Mouse (Mus musculus): ENCODE data around the gene Olfr148. TPM values are rescaled to one million over a fixed set of nuclear protein-coding genes. Genes with fewer than 3 reads are reported as not detected.

The Olfr148 gene
- polyA plus RNA-seq, 1 experiment from 2014 or later: not detected

GRCm38 (mm10) chr9:39629069-39629468 is 18.6 kb downstream of the Olfr148 start:
- H3K4me3 ChIP-seq: no peak overlapping the region
- no peaks in the 10 kb centered on the region for H3K36me3 ChIP-seq
- no peak overlapping the region for H3K4me2 ChIP-seq
- WGBS: 79% methylated on average over 2 of the region's 2 CpGs
- no peaks in the 10 kb centered on the region for H3K9me3 ChIP-seq (replicated peaks)
- no peaks in the 10 kb centered on the region for H3K27me3 ChIP-seq
- H3K4me1 ChIP-seq (replicated peaks): no peaks in the 10 kb centered on the region
- no peak for ATAC-seq (replicated peaks; ENCODE audit: insufficient number of reproducible peaks, insufficient read depth, low FRiP score, low read depth)
- no peak overlapping the region for H3K27ac ChIP-seq
- no peak overlapping the region for H3K9ac ChIP-seq

DNA sequence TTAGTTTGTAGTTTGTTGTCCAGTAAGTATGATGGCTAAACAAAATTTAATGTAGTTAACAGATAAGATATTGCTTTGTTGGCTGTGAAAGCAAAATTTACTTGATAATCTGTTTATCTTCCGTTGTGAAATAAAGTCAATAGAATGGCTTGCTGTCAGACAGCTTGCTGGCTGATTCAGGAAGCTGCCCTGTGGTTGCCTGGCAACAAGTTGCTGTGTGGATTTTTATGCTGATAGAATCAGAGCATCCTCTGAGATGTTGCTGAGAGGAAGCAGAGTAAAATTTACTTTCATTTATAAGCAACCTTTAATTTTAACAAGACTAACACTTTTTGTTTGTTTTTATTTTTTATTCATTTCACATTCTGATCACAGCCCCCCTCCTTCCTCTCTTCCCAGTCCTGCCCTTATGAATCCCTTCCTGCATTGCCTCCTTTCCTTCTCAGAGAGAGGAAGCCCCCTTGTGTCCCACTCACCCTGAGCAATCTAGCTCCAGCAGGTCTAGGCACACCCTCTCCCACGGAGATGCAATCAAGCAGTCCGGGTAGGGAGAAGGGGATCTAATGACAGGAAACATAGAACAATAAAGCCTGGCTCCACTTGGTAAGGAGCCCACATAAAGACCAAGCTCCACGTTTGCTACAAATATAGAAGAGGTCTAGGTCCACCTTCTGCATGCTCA is 23.6 kb downstream of the Olfr148 start:
- no peak overlapping the region for H3K27ac ChIP-seq
- no peaks in the 10 kb centered on the region for H3K9me3 ChIP-seq (replicated peaks)
- no peaks in the 10 kb centered on the region for H3K4me1 ChIP-seq (replicated peaks)
- H3K9ac ChIP-seq: no peak overlapping the region
- no peaks in the 10 kb centered on the region for H3K27me3 ChIP-seq
- WGBS: 26% methylated on average over 4 of the region's 4 CpGs
- no peak overlapping the region for H3K4me2 ChIP-seq
- no peak for ATAC-seq (replicated peaks; ENCODE audit: insufficient number of reproducible peaks, insufficient read depth, low FRiP score, low read depth)
- H3K36me3 ChIP-seq: no peaks in the 10 kb centered on the region
- no peak overlapping the region for H3K4me3 ChIP-seq

DNA sequence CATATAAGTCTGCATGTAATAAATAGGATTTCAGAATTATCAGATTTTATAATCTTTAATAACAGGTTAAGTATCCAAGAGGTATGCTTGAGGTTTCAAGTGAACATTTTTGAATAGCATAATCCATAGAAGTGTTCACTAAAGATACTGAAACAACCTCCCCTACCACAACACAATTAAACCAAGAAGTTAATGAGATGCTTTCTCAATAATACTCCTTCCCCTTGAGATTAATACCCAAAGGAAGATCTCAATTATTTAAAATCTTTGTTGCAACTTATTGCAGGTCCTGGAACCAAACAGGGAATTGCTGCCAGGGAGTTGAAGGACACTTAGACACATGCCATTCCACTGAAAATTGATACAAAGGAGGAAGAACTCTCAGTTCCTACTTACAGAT is 34.3 kb downstream of the Olfr148 start, which contains the start of gene Olfr961:
TSS of gene Olfr961 (plus strand) at position 301 of the 400 bp plus-strand sequence.
- Histone ChIP-seq H3K4me2 (no peak within 1 kb of the TSS), H3K9ac (no peak within 1 kb of the TSS), H3K27ac (no peak within 1 kb of the TSS), H3K4me1 (replicated peaks) (no peaks in the 10 kb centered on the region), H3K9me3 (replicated peaks) (no peaks in the 10 kb centered on the region), H3K27me3 (no peaks in the 10 kb centered on the region), H3K36me3 (no peaks in the 10 kb centered on the region), H3K4me3 (no peak within 1 kb of the TSS)
- ATAC-seq (replicated peaks; ENCODE audit: insufficient number of reproducible peaks, insufficient read depth, low FRiP score, low read depth): no peak

- Histone ChIP-seq H3K4me1 (replicated peaks) (no peaks in the 10 kb centered on the region), H3K4me3 (no peak overlapping the region), H3K27me3 (no peaks in the 10 kb centered on the region), H3K27ac (no peak overlapping the region), H3K9me3 (replicated peaks) (no peaks in the 10 kb centered on the region), H3K4me2 (no peak overlapping the region), H3K36me3 (no peaks in the 10 kb centered on the region), H3K9ac (no peak overlapping the region)
- 74% methylated on average over 4 of the region's 4 CpGs for WGBS
- no peak for ATAC-seq (replicated peaks; ENCODE audit: insufficient number of reproducible peaks, insufficient read depth, low FRiP score, low read depth)
Measured at GRCm38 (mm10) chr9:39647382-39647781, 36.9 kb downstream of the Olfr148 start.

DNA sequence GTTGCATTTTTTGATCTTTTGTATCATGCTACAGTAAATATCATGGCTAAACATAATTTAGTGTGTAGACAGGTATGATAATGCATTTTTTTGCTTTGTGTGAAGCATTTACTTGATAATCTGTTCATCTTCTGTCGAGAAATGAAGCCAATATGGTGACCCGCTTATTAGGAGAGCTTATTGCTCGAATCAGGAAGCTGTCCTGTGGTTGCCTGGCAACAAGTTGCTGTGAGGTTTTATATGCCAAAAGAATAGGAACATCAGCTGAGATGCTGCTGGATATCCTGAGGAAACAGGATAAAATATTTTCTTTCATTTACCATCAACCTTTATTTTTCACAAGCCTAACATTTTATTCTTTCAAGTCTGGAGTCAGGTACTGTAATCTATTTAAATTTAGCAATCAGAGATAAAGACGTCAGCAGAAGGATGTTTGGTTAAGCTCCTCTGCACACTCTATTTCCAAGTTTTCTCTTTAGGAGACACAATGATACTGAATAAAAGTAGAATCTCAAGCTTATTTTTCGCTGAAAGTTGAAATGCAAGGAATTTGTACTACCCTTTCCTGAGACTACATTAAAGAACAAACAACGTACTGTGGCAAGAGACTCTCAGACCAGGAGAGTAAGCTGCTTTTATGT is 44.4 kb downstream of the Olfr148 start:
- Histone ChIP-seq H3K4me1 (replicated peaks) (no peaks in the 10 kb centered on the region), H3K4me3 (no peak overlapping the region), H3K9ac (no peak overlapping the region), H3K27ac (no peak overlapping the region), H3K36me3 (no peaks in the 10 kb centered on the region), H3K4me2 (no peak overlapping the region), H3K27me3 (no peaks in the 10 kb centered on the region), H3K9me3 (replicated peaks) (no peaks in the 10 kb centered on the region)
- no peak for ATAC-seq (replicated peaks; ENCODE audit: insufficient number of reproducible peaks, insufficient read depth, low FRiP score, low read depth)
- 59% methylated on average over 6 of the region's 6 CpGs for WGBS

Other genes with a start within 250 kb of the Olfr148 start
- not detected in 2 replicates for gene Olfr951, start 223.2 kb upstream of the Olfr148 start, polyA plus RNA-seq (2015; fragmentation: Nextera tagmentation; extraction: Ambion mirVana)
- gene Olfr952, start 183.5 kb upstream of the Olfr148 start, polyA plus RNA-seq (2015; fragmentation: Nextera tagmentation; extraction: Ambion mirVana): not detected in 2 replicates
- not detected in 2 replicates for gene Olfr954, start 154.0 kb upstream of the Olfr148 start, polyA plus RNA-seq (2015; fragmentation: Nextera tagmentation; extraction: Ambion mirVana)
- gene Olfr955, start 138.7 kb upstream of the Olfr148 start, polyA plus RNA-seq (2015; fragmentation: Nextera tagmentation; extraction: Ambion mirVana): not detected in 2 replicates
- gene Olfr44, start 116.7 kb upstream of the Olfr148 start, polyA plus RNA-seq (2015; fragmentation: Nextera tagmentation; extraction: Ambion mirVana): not detected in 2 replicates
- gene Olfr957, start 94.8 kb upstream of the Olfr148 start, polyA plus RNA-seq (2015; fragmentation: Nextera tagmentation; extraction: Ambion mirVana): not detected in 2 replicates
- gene Olfr958, start 56.6 kb upstream of the Olfr148 start, polyA plus RNA-seq (2015; fragmentation: Nextera tagmentation; extraction: Ambion mirVana): not detected in 2 replicates
- not detected in 2 replicates for gene Olfr959, start 35.1 kb upstream of the Olfr148 start, polyA plus RNA-seq (2015; fragmentation: Nextera tagmentation; extraction: Ambion mirVana)
- 8.2 and 11.3 TPM in 2 replicates for gene AW551984, start 6.3 kb upstream of the Olfr148 start, polyA plus RNA-seq (2015; fragmentation: Nextera tagmentation; extraction: Ambion mirVana)
- not detected in 2 replicates for gene Olfr960, start 10.7 kb downstream of the Olfr148 start, polyA plus RNA-seq (2015; fragmentation: Nextera tagmentation; extraction: Ambion mirVana)
- gene Olfr961, start 34.4 kb downstream of the Olfr148 start, polyA plus RNA-seq (2015; fragmentation: Nextera tagmentation; extraction: Ambion mirVana): not detected in 2 replicates
- gene Olfr963, start 56.5 kb downstream of the Olfr148 start, polyA plus RNA-seq (2015; fragmentation: Nextera tagmentation; extraction: Ambion mirVana): not detected in 2 replicates
- gene Olfr149, start 96.5 kb downstream of the Olfr148 start, polyA plus RNA-seq (2015; fragmentation: Nextera tagmentation; extraction: Ambion mirVana): not detected in 2 replicates
- gene Olfr965, start 100.7 kb downstream of the Olfr148 start, polyA plus RNA-seq (2015; fragmentation: Nextera tagmentation; extraction: Ambion mirVana): not detected in 2 replicates
- gene Olfr150, start 120.3 kb downstream of the Olfr148 start, polyA plus RNA-seq (2015; fragmentation: Nextera tagmentation; extraction: Ambion mirVana): not detected in 2 replicates
- gene Olfr967, start 135.6 kb downstream of the Olfr148 start, polyA plus RNA-seq (2015; fragmentation: Nextera tagmentation; extraction: Ambion mirVana): not detected in 2 replicates
- not detected in 2 replicates for gene Olfr968, start 172.6 kb downstream of the Olfr148 start, polyA plus RNA-seq (2015; fragmentation: Nextera tagmentation; extraction: Ambion mirVana)
- gene Olfr969, start 180.3 kb downstream of the Olfr148 start, polyA plus RNA-seq (2015; fragmentation: Nextera tagmentation; extraction: Ambion mirVana): not detected in 2 replicates
- gene Olfr970, start 198.2 kb downstream of the Olfr148 start, polyA plus RNA-seq (2015; fragmentation: Nextera tagmentation; extraction: Ambion mirVana): not detected in 2 replicates
- not detected in 2 replicates for gene Olfr971, start 226.2 kb downstream of the Olfr148 start, polyA plus RNA-seq (2015; fragmentation: Nextera tagmentation; extraction: Ambion mirVana)

Measured in heart, embryonic 15.5 days (tissue).